Mouse (Mus musculus) lung, postnatal 0 days (tissue): ENCODE results near the gene Ube2h.

Source experiments
- CTCF ChIP-seq: IDR thresholded peaks from 2 replicates; pipeline ENCODE4 v1.5.1; 2016; ENCODE audit warnings: antibody characterized with exemption, mild to moderate bottlenecking
- EP300 ChIP-seq: IDR thresholded peaks from 2 replicates; pipeline ENCODE4 v1.6.1; 2016; ENCODE audit warnings: antibody characterized with exemption, mild to moderate bottlenecking, control low read depth

DNA sequence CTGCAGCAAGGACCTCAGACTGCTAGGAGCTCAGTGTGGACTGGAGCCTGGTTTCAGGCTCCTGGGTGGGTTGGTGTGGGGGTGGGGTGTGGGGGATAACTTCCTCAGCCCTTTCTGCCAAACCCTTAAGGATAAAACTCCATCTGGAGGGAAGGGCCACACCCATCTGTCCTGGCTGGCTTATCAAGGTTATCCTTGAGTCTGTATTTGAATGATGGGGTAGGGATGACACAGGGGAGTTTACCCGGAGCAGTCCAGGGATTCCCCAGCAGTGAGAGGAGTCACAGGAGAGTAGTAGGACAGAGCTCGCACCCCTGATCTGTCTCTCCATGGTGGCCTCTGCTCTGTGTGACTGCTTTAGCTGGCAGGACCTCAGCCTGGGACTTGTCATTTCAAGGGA is 124.0 kb downstream of the Ube2h start:
- TF ChIP-seq CTCF (no peak), EP300 (no peak)
